Mouse (Mus musculus): ENCODE data around the gene Stim2. TPM values are rescaled to one million over a fixed set of nuclear protein-coding genes. Genes with fewer than 3 reads are reported as not detected.

The Stim2 gene
- polyA plus RNA-seq, 1 experiment from 2014 or later = 19.6 TPM

DNA sequence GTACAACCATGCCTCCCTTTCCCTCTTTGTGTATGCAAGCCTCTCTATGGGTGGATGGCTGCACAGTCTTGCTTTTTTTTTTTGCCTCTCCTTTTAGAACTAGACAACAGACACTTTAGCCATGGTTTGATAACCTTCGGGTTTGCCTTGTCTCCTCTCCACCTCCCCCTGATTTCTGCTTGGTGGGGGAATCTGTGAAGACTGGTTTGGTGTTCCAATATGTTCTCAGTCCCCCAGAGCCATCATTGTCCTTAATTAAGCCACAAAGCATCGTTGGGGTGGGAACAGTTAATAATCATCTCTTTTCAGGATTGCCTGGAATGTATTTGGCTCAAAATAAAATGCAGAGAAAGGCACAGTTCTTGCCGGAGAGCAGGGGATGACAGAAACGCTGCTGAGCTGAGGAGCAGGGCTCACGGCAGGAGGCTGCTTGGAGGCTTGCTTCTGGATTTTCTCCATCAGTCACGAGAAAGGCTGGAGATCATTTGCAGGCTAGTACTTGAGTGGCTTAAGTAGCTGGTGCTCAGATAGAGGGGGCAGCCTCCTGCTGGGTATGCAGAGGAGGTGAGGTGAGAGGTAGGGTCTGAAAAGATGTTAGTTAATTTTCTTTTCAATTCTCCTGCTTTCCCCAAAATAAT is 161.0 kb downstream of the Stim2 start:
- Histone ChIP-seq H3K9me3 (ENCODE audit: low read length) (no peaks in the 10 kb centered on the region), H3K27ac (ENCODE audit: low read length) (no peak overlapping the region), H3K27me3 (ENCODE audit: insufficient read depth, low read length) (no peaks in the 10 kb centered on the region), H3K9ac (replicated peaks; ENCODE audit: low read length) (no peak overlapping the region), H3K36me3 (ENCODE audit: insufficient read depth, low read length) (no peaks in the 10 kb centered on the region), H3K4me1 (ENCODE audit: insufficient read depth, low read length) (0 out of 2 replicates have a peak, but pooled peaks cover 8% of the 10 kb centered on the region), H3K4me2 (replicated peaks; ENCODE audit: low read depth, low read length) (no peak overlapping the region; the same call in 1 of the 2 replicates), H3K4me3 (ENCODE audit: low read length) (no peak overlapping the region)
- WGBS = 15% methylated on average over 6 of the region's 6 CpGs
- ATAC-seq (ENCODE audit: low FRiP score, low TSS enrichment) = no peak

DNA sequence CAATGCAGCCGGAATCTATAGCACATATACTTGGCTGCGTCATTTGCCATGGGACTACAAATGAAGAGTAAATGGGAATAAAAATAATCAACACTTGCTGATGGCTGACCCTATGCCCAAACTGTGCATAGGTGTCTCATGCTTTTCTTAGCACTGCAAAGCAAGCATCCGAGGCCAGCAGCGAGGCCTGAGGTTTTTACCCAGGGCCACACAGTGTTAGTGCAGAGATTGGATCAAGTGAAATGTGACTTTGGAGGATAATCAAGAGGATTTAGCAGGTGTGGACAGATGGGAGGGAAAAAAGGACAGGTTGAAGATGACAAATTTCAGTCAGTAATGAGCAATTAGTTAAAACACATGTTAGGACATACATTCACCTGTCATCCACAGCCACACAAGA is 162.3 kb downstream of the Stim2 start:
- Histone ChIP-seq H3K9me3 (ENCODE audit: low read length) (no peaks in the 10 kb centered on the region), H3K4me1 (ENCODE audit: insufficient read depth, low read length) (0 out of 2 replicates have a peak, but pooled peaks cover 8% of the 10 kb centered on the region), H3K27me3 (ENCODE audit: insufficient read depth, low read length) (no peaks in the 10 kb centered on the region), H3K4me2 (replicated peaks; ENCODE audit: low read depth, low read length) (no peak overlapping the region), H3K4me3 (ENCODE audit: low read length) (no peak overlapping the region), H3K9ac (replicated peaks; ENCODE audit: low read length) (no peak overlapping the region), H3K27ac (ENCODE audit: low read length) (no peak overlapping the region), H3K36me3 (ENCODE audit: insufficient read depth, low read length) (no peaks in the 10 kb centered on the region)
- 95% methylated on average over 4 of the region's 4 CpGs for WGBS
- no peak for ATAC-seq (ENCODE audit: low FRiP score, low TSS enrichment)

- WGBS = 73% methylated on average over 4 of the region's 4 CpGs
- H3K9me3 ChIP-seq (ENCODE audit: low read length) = no peaks in the 10 kb centered on the region
- no peak overlapping the region for H3K9ac ChIP-seq (replicated peaks; ENCODE audit: low read length)
- H3K27ac ChIP-seq (ENCODE audit: low read length) = no peak overlapping the region
- H3K4me2 ChIP-seq (replicated peaks; ENCODE audit: low read depth, low read length) = no peak overlapping the region
- no peaks in the 10 kb centered on the region for H3K27me3 ChIP-seq (ENCODE audit: insufficient read depth, low read length)
- no peak for ATAC-seq (ENCODE audit: low FRiP score, low TSS enrichment)
- H3K4me3 ChIP-seq (ENCODE audit: low read length) = no peak overlapping the region
- no peaks in the 10 kb centered on the region for H3K36me3 ChIP-seq (ENCODE audit: insufficient read depth, low read length)
- H3K4me1 ChIP-seq (ENCODE audit: insufficient read depth, low read length) = 0 out of 2 replicates have a peak, but pooled peaks cover 8% of the 10 kb centered on the region
Measured at GRCm38 (mm10) chr5:54163890-54164289, 165.6 kb downstream of the Stim2 start.

Other genes with a start within 250 kb of the Stim2 start
- gene Tbc1d19, start 188.9 kb upstream of the Stim2 start, polyA plus RNA-seq (2015; fragmentation: Nextera tagmentation; extraction: Ambion mirVana) = 51.4 and 56.9 TPM in 2 replicates